Mouse (Mus musculus): ENCODE data around the gene Sppl2a.
"Not testable (repeated sequence)": the region's sequence is repeated elsewhere in the genome, so short reads cannot be mapped to it uniquely, and the experiment has no call there.

Gene Sppl2a

DNA sequence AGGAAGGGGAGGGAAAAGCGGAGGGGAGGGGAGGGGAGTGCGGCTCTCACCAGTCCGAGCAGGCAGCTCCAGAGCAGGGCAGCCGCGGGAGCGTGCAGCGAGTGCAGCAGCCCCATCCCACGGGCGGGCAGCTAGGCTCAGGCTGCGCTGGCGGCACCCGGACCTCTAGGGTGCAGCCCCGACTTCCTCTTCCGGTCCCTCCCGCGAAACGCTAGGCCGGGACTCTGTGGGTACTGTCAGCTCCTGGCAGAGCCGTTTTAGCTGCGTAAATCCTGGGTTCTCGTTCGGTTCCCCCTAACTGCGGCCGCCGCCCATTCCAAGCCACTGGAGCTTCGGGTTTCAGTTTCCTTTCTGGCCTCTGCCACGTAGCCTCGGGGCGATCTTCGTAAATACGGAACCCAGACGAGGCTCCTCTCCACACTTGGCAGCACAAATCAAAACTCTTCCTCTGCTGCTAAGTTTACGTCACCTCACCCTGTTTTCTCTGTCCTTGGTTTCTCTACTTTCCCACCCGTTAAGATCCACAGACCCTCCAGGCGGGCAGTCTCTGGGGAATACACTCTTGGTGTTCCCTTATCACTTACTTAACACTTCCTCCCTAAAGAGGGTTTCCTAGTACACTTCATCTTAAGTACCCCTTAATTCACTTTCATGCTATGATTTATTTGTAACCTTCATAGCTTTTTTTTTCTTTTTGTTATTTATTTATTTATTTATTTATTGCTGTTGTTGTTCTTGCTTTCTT is at the start of gene Sppl2a:
TSS of gene Sppl2a (minus strand) at position 339 of the 745 bp plus-strand sequence.
- DNase-seq = peak; percentile 86 to 91

DNA sequence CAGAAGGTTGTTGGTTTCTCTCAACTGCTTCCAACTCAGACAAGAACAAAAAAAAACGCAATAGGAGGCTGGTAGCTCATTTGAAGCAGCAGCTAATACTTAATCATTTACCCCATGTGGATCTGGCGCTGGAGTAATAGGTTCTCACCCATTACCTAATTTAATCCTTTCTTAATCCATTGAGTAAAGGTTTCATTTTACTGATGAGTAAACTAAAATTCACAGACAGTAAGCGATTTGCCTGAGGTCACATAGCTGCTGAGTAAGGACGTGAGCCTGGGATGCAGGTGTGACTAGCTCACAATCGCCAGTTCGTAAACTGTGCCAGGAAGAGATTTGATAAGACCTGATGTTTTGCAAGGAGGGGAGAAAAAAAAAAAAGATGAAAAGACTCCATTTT is 44.4 kb upstream of the Sppl2a start:
- DNase-seq = no peak

DNA sequence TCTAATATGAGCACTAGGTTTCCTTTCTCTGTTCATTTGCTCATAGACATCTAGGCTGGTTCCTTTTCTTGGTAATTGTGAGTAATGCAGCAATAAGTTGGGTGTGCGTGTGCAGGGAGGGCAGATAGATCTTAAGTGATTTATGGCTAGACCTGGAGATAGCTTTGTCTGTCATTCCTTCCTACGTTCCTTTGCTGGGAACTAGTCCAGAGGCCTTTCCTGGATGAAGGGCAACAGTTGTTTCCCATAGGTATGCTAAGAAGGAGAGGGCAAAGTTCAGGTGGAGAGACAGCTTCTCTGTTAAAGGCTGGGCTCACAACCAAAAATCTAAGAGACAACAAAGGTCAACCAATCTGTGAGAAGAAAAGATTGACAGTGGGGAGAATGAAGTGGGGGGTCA is 28.7 kb upstream of the Sppl2a start:
- DNase-seq = no peak

DNA sequence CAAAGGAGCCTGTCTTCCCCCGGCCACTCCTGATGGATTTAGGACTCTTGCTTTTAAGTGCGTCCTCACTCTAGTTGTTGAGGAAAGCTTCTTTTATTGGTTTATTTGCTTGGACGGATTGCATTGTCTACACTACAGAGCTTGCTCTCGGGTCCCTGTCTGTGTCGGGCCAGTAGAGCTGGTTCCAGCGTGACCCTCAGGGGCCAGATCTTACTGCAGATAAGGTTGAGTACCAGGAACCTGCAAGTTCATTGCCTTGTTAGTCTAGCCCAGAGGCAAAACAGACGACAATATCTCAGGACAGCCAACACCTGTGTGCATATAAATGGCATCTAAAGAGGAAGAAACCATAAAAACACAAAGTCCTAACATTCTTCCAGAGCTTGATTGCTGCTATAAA is 22.6 kb upstream of the Sppl2a start:
- no peak for DNase-seq

DNA sequence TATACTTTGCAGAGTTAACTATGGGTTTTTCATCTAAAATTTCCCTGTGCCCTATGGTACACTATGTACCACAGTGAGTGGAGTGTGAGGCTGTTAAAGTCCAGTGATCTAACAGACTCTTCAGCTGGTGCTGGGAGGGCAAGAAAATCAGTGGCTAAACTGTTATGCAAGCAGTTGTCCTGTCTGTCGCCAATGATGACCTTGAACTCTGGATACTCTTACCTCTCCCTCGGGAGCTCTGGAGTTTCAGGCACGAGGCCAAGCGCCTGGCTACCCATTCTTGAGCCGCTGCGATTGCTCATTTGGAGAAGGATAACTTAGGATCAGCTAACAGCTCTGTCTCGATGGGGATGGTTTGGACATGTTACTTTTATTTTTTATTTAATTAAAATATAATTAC is 18.1 kb upstream of the Sppl2a start:
- DNase-seq = no peak

DNA sequence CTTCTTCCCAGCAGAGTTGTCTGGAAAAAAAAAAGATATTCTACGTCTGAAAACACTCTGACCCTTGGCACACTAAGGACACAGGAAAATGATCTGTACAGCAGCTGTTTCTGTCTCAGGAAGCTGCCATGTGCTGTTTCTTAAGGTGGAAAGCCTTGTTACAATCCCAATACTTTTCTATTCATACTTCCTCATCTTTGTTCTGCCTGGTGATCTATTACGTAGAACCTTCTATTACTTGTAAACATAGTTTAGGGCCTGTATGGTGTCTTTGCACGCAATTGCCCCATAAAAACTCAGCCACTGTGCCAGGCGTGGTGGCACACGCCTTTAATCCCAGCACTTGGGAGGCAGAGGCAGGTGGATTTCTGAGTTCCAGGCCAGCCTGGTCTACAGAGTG is 17.4 kb upstream of the Sppl2a start:
- DNase-seq = no peak

DNA sequence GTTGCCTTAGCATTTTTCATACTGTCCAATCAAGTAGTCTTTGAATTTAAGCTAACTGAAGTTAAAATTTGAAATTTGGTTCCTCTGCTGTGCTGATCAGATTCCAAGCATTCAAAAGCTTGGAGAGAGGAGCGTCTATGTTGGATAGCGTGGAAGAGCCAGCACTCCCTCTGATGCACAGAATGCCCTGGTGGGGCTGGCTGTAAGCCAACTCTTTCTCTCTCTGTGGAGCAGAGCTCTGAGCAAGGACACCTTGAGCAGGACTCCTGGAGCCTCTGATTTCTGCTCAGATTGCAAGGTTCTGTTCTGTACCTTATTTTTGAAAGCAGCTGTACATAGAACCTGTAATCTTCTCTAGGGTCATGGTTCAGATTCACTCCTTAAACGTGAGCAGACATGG is 16.8 kb upstream of the Sppl2a start:
- DNase-seq = peak; percentile 45 to 55

DNA sequence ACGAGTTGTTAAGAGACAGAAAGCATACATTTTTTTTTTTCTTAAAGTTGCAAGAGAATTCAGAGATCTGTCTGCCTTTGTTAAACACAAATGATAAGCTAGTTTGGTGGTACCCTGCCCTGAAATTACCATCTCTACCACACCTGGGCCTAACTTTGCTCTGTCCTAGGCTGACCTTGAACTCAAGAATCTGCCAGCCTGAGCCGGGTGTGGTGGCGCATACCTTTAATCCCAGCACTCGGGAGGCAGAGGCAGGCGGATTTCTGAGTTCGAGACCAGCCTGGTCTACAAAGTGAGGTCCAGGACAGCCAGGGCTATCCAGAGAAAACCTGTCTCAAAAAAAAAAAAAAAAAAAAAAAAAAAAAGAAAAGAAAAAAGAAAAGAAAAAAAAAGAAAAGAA is 16.3 kb upstream of the Sppl2a start:
- not testable (repeated sequence) for DNase-seq

DNA sequence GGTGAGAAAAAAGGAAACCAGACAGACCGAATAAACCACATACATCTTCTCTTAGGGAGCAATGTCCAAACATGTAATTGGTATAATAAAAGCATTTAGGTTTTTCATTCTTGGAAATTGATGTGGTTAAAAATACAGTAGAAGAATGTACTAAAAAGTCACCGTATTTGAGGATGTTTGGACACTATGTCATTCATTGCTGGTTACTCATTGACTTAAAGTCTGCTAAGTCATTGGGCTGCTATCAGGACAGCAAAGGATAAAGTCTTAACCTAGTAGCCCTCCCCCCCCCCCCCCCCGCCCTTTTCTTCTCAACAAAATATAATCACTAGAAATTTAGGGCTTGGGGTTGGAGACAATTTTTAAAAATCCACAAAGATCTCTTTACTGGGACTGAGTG is 15.2 kb upstream of the Sppl2a start:
- no peak for DNase-seq

DNA sequence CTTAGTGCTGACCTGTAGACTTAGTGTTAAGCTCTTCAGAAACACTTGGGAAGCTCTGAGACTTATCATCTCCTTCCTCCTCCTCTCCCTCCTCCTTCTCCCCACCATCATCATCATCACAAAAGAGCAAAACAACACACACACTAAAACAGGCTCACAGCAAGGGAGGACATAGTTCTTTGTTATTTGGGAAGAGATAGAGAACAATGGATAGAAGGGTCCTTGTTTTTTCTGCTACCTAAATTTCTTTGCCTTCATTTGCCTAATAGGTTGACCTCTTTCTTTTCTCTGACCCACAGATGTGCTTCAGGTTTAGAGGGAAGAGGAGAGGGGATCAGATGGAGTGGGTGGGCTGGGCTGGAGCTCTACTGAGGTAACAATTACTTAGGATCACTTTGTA is 14.6 kb upstream of the Sppl2a start:
- DNase-seq = no peak

DNA sequence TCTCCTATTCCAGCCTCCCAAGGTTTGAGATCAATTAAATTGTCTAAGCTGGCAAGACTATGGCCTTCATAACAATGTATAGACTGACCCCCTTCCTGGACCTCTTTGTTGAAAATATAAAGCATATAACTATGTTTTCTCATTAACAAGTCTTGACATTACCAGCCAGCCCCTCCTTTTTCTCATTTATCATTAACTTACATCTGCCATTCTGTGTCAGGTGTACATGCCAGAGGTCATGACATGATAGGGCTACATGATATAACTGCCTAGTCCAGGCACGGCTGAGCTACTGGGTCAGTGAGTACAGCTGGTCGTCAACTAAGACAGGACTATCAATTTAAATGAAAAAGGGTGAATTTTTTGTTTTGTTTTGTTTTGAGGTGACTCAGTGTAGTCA is 10.2 kb upstream of the Sppl2a start:
- DNase-seq = no peak

DNA sequence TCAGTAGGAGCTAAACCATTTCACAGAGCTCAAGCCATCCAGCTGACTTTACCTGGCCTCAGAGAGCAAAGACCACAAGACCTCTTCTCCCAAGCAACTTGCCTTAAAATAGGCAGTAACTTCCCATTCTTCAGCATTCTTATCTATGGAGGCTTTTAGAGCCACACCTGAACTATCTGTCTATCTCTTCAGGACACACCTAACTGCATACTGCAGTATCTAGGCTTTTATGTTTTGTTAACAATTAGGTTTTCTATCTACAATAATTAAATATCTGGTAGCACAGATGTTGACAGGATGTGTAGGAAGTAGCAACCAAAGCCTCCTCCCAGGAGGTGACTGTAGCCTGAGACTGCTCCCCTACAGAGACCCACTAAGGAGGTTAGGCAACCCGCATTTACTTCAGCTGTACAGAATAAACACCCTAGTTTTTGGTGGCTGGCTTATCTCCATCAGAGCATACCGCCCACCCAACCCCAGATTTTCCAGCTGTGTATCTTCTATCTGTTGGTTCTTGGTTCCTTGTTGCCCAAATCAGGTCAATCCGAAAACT is 7.4 kb upstream of the Sppl2a start:
- no peak for DNase-seq

DNA sequence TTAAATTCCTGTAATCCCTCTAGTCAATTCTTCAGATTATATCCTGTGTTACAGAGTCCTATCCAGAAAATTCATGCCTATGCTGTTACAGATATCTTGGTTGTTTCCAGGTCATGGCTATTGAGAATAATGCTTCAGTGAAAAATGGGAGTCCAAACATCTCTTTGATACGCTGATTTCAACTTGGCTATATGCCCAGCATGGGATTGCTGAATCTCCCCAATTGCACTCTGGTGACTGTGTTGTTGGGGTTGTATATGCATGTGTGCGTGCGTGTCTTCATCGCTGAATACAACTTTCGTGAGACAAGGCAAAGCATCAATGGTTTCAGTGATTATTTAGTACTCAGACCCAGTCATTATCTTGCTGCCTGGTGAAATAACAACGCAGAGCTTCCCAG is 5.0 kb upstream of the Sppl2a start:
- DNase-seq = no peak

DNA sequence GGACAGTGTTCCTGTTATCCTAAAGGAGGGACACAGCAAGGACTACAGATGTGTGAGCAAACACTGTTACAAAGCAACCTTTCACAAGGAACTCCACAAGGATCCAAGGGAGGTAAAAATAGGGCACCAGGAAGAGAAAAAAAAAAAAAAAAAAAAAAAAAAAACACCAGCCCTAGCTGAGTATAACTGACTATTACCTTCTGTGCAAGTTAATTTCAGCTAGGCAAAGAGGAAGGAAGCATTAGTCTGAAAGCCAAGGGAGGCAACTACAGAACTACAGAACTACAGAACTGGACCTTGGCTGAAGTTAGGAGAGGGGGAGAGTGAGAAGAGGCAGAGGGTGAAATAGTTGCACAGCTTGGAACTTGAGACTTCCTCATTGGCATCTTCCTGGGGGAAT is 886 bp upstream of the Sppl2a start:
- no peak for DNase-seq

DNA sequence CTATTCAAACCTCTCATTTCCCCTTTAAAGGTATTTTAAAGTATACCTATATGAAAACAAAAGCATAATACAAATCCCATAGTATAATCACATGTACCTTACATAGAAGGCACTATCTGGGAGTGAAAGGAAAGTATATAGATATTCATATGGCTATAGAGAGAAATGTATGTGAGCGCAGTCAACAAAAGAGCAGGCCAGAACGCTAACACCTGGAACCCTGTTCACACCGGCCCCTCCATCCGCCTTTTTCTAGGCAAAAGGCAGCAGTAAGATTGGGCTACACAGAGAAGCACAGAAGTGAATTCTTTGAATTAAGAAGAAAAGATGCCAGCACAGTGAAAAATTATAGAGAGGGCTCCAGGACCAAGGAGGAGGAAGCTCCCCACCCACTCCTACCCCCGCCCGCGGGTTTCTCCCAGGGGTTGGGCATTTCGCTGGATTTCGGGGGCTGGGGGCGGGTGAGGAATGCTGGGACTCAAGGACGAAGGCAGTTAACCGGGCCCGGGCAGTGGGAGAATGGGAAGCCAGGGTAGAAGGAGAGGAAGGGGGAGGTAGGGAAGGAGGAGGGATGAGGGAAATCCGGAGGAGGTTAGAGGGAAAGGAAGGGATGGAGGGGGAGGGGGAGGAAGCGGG is 656 bp downstream of the Sppl2a start:
- DNase-seq = no peak

DNA sequence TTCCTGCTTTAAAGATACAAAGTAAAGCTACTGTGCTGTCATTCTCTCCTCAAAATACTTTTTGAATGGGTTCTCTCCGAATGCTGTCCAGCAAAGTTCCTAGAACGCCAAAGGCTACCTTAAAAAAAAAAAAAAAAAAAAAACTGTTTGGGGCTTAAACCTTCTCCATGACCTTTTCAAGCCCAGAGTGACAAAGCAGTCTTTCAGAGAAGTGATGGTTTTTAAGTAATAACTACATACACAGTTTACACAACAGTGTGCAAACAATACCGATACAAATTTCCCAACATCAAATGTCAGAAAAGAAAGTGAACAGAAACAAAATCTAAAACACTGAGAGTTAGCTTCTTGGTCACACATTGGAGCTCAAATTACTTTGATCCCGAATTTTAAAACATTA is 1.3 kb downstream of the Sppl2a start:
- DNase-seq = no peak

DNA sequence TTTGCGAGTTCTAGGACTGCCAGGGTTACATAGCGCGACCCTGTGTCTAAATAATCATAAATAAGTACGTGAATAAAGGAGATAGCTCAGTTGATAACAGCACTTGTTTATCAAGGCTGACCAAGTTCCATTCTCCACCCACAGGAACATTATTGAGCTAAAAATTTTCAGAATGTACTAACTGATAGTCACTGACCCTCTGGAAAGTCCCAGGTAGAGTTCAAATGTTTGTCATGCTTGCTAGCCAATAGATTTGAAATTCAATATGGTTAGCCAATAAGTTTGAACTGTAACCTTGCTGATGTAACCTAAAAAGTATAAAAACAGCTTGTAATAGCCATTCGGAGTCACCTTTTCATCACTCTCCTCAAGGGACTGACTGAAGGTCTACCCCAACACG is 4.4 kb downstream of the Sppl2a start:
- DNase-seq = no peak

DNA sequence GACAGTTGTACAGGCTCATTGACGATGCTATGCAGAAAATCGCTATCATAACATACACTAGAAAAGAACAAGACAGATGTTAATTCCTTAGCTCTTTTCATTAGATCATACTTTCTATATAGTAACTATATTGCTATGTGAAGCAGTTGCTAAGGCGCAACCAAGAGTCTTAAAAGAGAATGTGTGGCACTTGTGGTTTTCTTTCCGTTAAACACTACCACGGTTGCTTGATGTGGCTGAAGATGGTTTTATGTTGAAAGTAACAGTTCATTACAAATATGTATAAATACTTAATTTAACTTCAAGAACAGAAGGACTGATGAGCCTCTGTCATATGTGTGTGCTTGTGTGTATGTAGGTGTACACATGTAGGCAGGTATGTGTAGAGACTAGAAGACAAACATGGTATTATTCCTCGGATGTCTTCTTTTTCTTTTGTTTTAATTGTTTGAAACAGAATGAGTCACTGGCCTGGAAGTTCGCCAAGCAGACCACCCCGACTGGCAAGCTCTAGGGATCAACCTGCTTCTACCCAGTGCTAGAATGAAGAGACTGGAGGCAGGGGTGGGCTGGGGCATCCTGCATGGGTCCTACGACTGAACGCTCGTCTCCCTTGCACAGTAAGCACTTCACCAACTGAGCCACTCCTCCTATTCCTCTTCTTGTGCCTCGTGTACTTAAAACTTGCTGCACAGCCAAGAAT is 12.5 kb downstream of the Sppl2a start:
- DNase-seq = no peak

DNA sequence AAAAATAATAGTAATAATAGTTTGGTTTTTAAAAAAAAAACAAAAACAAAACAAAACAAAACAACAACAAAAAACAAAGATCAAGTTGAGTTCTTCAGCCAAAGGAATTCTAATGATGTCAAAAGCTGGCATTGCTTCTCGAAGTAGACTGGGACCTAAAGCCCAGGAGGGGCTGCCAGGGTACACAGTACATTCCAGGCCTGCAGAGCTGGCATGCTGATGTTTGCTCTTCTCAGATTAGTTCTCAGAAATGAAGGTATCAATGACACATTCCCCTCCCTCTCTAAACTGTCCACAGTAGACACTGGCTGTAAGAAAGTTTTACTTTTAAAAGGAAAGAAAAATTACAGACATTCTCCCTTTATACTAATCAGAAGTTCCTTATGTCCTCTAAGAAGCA is 16.8 kb downstream of the Sppl2a start:
- no peak for DNase-seq

DNA sequence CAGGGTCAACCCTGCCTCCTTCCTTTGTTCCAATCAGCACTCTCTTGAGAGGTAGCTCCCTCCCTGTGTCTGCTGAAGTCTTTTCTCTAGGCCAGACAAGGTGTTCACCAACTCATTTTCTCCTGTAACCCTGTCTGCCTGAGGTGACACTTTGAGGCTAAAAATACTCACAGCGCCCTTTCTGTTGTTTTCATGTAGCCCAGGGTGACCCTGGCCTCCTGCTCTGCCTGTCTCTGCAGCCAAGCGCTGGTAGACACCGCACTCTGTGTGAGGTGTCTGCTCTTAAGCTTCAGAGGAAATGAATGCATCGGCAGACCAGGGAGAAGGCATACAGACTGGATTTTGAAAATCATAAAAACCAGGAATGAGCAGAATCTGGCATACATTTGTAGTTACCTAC is 18.9 kb downstream of the Sppl2a start:
- DNase-seq = no peak

DNA sequence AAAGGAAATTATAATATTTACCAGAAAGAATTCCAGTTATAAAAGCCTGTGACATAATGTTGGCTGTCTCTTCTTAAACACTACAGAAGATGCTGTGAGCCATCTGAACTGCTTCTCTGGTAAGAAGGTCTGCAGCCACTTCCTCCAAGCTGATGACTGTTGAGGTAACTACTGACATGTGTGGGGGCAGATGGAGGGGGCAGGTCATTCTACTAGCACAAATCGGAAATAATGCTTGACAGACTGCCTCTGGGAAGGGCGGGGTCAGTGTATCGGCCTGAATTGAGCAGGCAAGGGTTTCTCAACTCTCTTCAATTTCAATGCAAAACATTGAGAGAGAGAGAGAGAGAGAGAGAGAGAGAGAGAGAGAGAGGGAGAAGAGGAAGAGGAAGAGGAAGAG is 28.9 kb downstream of the Sppl2a start:
- DNase-seq = peak in 1 of 2 experiments; percentile 13

DNA sequence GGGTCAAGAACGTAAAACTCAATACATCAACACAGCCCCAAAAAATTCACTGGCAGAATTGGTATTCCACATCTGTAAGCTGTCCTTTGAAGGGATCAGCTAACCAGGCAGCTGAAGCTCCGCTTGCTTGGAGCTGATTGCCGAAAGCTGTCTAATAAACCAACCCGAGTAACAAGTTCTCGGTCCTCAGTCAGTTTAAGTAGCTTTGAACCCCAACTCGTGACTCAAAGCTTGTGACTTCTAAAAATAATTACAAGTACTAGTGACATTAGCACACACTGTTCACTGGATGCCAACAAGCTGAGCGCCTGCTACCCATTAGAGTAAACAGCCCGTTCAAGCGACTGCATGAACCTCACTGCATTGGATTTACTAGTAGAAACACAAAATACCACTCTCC is 35.5 kb downstream of the Sppl2a start:
- no peak for DNase-seq

DNA sequence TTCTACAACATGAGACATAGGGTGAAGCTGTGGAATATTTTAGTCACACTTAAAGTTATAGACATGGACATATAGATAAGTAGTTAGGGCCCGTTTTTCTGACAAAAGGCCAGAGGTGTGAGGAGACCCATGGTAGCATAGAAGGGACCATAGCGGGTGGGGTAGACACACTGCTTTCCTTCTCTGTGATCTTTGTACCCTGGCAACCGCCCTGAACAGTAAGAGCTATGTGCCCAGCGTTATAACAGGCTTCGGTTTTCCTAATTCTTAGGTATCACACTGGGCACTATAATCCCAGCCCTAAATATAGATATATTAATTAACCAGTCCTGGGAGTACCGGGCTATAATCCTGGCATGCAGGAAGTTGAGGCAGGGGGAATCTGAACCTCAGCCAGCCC is 36.1 kb downstream of the Sppl2a start:
- DNase-seq = no peak

DNA sequence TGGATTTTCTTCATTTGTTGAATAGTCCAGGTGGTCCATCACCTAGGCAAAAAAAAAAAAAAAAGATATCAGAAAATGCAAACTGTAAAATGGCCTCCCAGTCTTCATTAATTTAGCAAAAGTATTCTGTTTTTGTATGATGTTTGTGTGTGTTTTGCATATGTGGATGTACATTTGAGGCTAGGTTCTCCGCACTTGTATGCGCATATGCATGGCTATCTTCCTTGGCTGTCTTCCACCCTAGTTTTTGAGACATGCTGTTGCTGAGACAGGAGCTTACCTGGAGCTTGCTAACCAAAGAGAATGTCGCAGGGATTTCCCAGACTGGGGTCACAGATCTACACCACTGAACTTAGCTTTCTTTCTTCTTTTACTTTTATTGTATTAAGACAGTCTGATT is 38.8 kb downstream of the Sppl2a start:
- DNase-seq = no peak
